Mouse (Mus musculus) midbrain, embryonic 11.5 days (tissue): ENCODE measurements around the gene Capn7. TPM values are rescaled to one million over a fixed set of nuclear protein-coding genes. Genes with fewer than 3 reads are reported as not detected.

Experiments
- ATAC-seq: fragments of 200-750 bp; cut with Nextera tagmentation; 2 replicates; pipeline ENCODE4 v1.8.0; 2017; ENCODE audit warnings: moderate TSS enrichment, moderate library complexity; ENCODE audit not compliant: low FRiP score
- DNase-seq: peaks from one replicate; pipeline ENCODE4 v3.0.0; 2015; ENCODE audit warnings: low spot score; ENCODE audit errors: missing footprints
- H3K27ac ChIP-seq: fragments of 300-500 bp; sonication (generic); 2 replicates; pipeline ENCODE4 v1.5.1; 2014; ENCODE audit warnings: low read depth, low read length
- H3K27me3 ChIP-seq: fragments of 300-500 bp; sonication (generic); 2 replicates; pipeline ENCODE4 v1.6.1; 2014; ENCODE audit warnings: mild to moderate bottlenecking, low read length, moderate library complexity, mixed read lengths; ENCODE audit not compliant: control insufficient read depth, insufficient read depth
- H3K36me3 ChIP-seq: fragments of 300-500 bp; sonication (generic); 2 replicates; pipeline ENCODE4 v1.6.1; 2014; ENCODE audit warnings: mild to moderate bottlenecking, low read length, moderate library complexity, mixed read lengths; ENCODE audit not compliant: control insufficient read depth, insufficient read depth
- H3K4me1 ChIP-seq: fragments of 300-500 bp; sonication (generic); 2 replicates; pipeline ENCODE4 v1.6.1; 2014; ENCODE audit warnings: low read length; ENCODE audit not compliant: control insufficient read depth, insufficient read depth
- H3K4me2 ChIP-seq: fragments of 300-500 bp; sonication (generic); 2 replicates; pipeline ENCODE4 v1.6.1; 2014; ENCODE audit warnings: mild to moderate bottlenecking, moderate library complexity
- H3K4me3 ChIP-seq: fragments of 300-500 bp; sonication (generic); 2 replicates; pipeline ENCODE4 v1.5.1; 2014; ENCODE audit warnings: low read depth, low read length
- H3K9ac ChIP-seq: fragments of 300-500 bp; sonication (generic); 2 replicates; pipeline ENCODE4 v1.6.1; 2014; ENCODE audit warnings: low read length
- H3K9me3 ChIP-seq: fragments of 300-500 bp; sonication (generic); 2 replicates; pipeline ENCODE4 v1.6.1; 2016; ENCODE audit warnings: low read length; ENCODE audit not compliant: control insufficient read depth
- WGBS: fragments of 180-500 bp; shearing (Covaris S2); extraction: QIAGEN DNeasy Blood & Tissue Kit; methylation state at CpG from one replicate; pipeline ENCODE4 v1.1.7; 2014; 5-methylcytosine and 5-hydroxymethylcytosine counted together
- polyA plus RNA-seq: library from polyadenylated mRNA; unstranded; fragments of >200 nt; fragmentation: Nextera tagmentation; extraction: Ambion mirVana; gene quantifications from 2 replicates; pipeline ENCODE4 v1.2.1, GENCODE M21; 2014

Capn7 gene
- polyA plus RNA-seq, 1 experiment from 2014 or later, result 45.5 TPM

DNA sequence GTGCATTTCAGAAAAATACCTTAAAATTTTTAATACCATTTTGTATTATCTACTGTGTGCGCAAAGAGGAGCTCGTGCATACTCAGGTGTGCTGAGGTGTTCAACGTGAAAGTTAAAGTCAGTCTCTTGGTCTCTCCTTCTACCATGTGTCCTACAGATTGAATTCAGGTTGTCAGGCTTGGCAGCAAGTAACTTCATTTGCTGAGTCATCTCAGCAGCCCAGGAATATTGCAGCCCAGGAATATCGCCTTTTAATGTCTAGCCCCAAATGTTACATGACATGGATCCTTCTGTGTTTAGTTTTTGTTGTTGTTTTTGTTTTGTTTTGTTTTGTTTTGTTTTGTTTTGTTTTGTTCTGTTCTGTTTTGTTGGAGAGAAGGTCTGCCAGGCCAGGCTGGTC, 68.2 kb downstream of the Capn7 start:
- DNase-seq (no peak), ATAC-seq (no peak)
- Histone ChIP-seq H3K9me3 (no peaks in the 10 kb centered on the region), H3K4me3 (no peak overlapping the region), H3K4me2 (no peak overlapping the region), H3K4me1 (no peaks in the 10 kb centered on the region), H3K27ac (no peak overlapping the region), H3K27me3 (no peaks in the 10 kb centered on the region), H3K9ac (no peak overlapping the region), H3K36me3 (no peaks in the 10 kb centered on the region)
- WGBS, result 92% methylated on average over 4 of the region's 4 CpGs

DNA sequence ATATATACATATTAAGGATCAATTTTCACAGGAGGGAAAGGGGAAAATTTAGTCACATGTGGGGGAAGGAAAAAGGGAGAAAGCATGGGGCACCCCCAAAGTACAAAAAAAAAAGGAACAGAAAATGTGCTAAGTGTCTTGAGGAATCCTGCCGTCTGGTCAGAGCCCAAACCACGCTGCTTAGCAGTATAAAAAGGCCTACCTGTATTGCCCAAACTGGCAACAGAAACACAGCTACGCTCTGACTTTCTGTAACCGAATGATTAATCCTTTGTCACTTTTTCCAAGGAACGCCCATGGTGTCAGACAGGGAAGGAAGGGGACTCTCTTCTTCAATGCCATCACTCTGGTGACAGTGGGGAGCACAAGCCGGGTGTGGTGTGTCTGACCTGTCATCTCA, 69.2 kb downstream of the Capn7 start:
- no peaks in the 10 kb centered on the region for H3K9me3 ChIP-seq
- no peaks in the 10 kb centered on the region for H3K36me3 ChIP-seq
- no peak overlapping the region for H3K4me2 ChIP-seq
- no peak overlapping the region for H3K9ac ChIP-seq
- H3K4me1 ChIP-seq, result no peaks in the 10 kb centered on the region
- DNase-seq, result no peak
- H3K27me3 ChIP-seq, result no peaks in the 10 kb centered on the region
- no peak for ATAC-seq
- WGBS, result 82% methylated on average over 6 of the region's 6 CpGs
- H3K4me3 ChIP-seq, result no peak overlapping the region
- H3K27ac ChIP-seq, result no peak overlapping the region

DNA sequence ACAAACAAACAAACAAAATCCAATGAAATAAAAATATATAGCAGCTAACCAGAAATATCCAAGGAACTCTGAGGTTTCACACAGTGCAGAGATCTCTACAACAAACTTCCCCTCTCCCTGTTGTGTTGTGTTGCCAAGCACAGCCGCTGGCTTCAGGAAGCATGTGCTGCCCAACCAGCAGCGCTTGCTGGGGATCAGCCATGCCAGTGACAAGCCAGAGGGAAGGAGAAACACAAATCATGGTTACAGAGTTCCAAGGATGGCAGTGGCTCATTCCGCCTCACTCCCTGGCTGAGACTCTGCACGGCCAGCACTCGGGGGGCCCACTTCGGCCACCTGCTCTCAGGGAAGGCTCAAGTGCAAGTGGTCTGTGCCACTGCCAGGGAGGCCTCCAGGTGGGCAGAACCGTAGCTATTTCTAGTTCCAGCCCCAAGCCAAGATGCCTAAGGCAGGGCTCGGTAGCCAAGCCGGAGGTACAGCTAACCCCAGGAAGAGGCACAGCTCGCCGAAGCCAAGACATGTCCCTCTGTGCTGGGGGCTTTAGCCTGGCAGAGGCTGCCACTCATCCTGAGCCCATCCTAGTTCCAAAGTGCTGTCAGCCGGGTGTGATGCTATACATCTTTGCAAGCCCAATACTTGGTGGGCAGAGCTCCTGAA, 69.8 kb downstream of the Capn7 start:
- ATAC-seq, result no peak
- Histone ChIP-seq H3K4me1 (no peaks in the 10 kb centered on the region), H3K4me3 (no peak overlapping the region), H3K36me3 (no peaks in the 10 kb centered on the region), H3K9me3 (no peaks in the 10 kb centered on the region), H3K27ac (no peak overlapping the region), H3K9ac (no peak overlapping the region), H3K27me3 (no peaks in the 10 kb centered on the region), H3K4me2 (no peak overlapping the region)
- DNase-seq, result no peak
- WGBS, result 89% methylated on average over 12 of the region's 12 CpGs

DNA sequence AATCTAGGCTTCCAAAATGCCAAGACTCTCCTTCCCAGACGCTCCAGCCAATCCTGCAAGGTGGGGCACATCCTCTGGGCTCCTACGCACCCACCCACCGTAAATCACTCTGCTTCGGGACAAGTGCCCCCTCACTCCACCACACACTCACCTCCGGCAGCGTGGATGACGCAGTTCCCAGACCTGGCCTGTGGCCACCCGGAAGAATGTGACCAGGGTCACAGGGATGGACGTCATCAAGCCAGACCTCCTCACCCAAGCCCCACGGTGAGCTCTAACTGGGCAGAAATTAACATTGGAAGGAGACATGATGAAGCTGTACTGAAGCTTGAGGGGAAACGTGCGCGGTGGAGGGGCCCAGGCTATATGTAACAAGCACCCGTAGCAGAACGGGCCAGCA, 70.8 kb downstream of the Capn7 start:
- Histone ChIP-seq H3K27ac (no peak overlapping the region), H3K9me3 (no peaks in the 10 kb centered on the region), H3K4me3 (no peak overlapping the region), H3K27me3 (no peaks in the 10 kb centered on the region), H3K36me3 (no peaks in the 10 kb centered on the region), H3K4me1 (0 out of 2 replicates have a peak, but pooled peaks cover 2% of the 10 kb centered on the region), H3K4me2 (no peak overlapping the region), H3K9ac (no peak overlapping the region)
- WGBS, result 86% methylated on average over 15 of the region's 15 CpGs
- ATAC-seq (no peak), DNase-seq (no peak)

DNA sequence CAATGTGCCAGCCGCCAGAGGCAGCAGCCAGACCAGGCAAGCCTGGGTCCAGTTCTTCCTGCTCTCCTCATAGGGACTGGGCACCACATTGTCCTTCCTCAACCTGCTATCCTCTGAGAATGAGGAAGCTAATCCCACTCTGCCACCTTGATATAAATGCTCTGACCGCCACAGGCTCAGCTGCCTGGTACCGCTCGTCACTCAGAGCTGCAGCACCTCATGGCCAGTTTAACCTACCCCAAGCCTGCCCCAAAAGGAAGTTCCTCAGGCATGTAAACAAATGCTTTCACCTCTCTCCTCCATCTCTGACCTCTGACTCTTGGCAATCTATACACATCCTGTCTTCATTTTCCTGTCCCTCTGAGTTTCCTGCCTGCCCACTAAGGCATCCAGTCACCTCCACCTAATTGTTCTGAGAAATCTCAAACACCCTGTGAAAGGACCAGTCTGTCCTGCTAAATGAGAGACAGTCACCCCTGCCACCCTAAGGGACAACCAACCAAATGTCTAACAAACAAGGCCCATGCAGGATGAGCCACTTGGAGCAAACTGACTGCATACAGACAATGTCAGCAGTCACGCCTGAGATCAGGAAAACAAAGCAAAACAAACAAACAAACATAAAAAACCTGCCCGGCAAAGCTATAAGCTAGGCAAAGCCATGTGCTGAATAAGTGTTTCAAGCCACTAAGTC, 71.6 kb downstream of the Capn7 start:
- ATAC-seq (no peak), DNase-seq (no peak)
- no peaks in the 10 kb centered on the region for H3K27me3 ChIP-seq
- H3K4me3 ChIP-seq, result no peak overlapping the region
- H3K4me1 ChIP-seq, result 0 out of 2 replicates have a peak, but pooled peaks cover 2% of the 10 kb centered on the region
- 72% methylated on average over 6 of the region's 6 CpGs for WGBS
- no peaks in the 10 kb centered on the region for H3K36me3 ChIP-seq
- no peak overlapping the region for H3K4me2 ChIP-seq
- H3K9ac ChIP-seq, result no peak overlapping the region
- H3K27ac ChIP-seq, result no peak overlapping the region
- no peaks in the 10 kb centered on the region for H3K9me3 ChIP-seq

DNA sequence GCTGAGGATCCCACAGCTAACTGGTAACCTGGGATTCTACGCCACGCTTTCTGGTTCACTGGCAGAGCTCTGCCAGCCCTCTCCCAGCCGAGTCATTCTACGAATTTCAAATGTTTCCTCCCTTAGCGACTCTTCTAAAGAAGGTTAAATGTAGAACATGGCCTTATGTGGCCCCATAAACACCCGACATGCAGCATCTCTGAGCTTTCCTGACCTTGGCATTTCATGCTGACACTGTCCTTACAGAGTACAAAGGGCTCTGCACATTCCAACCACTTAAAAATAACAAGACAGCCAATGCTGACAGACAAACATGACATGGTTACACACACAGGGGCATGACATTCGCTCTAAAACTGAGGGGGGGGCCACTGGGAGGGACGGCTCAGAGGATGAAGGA, 72.2 kb downstream of the Capn7 start:
- no peak overlapping the region for H3K27ac ChIP-seq
- H3K9ac ChIP-seq, result no peak overlapping the region
- no peaks in the 10 kb centered on the region for H3K9me3 ChIP-seq
- no peak overlapping the region for H3K4me3 ChIP-seq
- ATAC-seq, result no peak
- no peak for DNase-seq
- no peaks in the 10 kb centered on the region for H3K36me3 ChIP-seq
- H3K27me3 ChIP-seq, result no peaks in the 10 kb centered on the region
- H3K4me2 ChIP-seq, result no peak overlapping the region
- H3K4me1 ChIP-seq, result peaks cover 6% of the 10 kb centered on the region; the same call in 1 of the 2 replicates
- 63% methylated on average over 8 of the region's 8 CpGs for WGBS

DNA sequence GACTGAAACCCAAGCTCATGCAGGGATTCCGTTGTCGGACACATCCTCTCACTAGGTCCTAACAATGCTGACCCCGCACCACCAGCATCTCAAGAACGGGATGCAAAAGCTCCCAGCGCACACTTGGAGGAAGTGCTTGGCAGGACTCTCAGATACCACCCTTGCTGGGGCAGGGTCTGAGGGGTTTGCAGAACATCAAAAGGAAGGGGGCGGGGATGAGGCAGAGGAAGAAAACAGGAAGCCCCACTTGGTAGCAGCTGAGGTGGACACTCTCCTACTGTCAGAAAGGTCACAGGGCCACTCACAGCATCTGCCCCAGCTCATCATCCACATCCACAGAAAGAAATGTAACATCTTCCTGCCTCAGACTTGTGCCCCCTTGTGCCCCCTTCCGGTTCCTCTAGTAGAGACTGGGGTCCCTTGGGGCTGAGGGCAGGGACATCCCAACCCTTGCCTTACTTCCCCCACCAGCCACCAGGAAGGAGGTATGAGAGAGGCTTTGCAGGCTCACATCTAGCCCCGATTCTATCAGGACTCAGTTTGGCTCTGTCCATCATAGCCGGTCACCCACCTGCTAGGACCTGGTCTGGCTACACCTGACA, 73.8 kb downstream of the Capn7 start:
- peaks cover 8% of the 10 kb centered on the region; the same call in 1 of the 2 replicates for H3K4me1 ChIP-seq

DNA sequence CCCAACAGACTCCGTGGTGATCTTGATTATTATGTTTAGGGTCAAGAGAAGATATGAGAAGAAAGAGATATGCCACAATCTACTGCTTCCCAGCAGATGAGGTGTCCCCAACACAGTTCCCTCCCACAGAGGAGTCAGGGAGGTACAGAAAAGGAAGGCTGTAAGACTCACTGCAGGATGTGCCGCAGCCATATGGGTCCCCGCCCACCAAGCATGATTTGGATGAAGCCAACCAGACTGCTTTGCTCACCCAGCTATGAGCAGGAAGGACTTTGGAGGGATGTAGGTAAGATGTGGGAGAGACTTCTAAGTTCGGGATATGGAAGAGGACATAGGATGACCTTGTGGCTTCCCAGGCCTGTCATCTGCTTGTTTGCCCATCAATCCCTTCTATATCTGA, 74.3 kb downstream of the Capn7 start:
- Histone ChIP-seq H3K36me3 (no peaks in the 10 kb centered on the region), H3K9me3 (no peaks in the 10 kb centered on the region), H3K9ac (no peak overlapping the region), H3K4me3 (no peak overlapping the region), H3K4me2 (no peak overlapping the region), H3K27ac (no peak overlapping the region), H3K4me1 (peaks cover 8% of the 10 kb centered on the region; the same call in 1 of the 2 replicates), H3K27me3 (no peaks in the 10 kb centered on the region)
- 87% methylated on average over 4 of the region's 4 CpGs for WGBS
- DNase-seq, result no peak
- ATAC-seq, result no peak

More for the DNA sequence above, 73.8 kb downstream of the Capn7 start:
- ATAC-seq (no peak), DNase-seq (no peak)
- Histone ChIP-seq H3K9me3 (no peaks in the 10 kb centered on the region), H3K4me3 (no peak overlapping the region), H3K4me2 (no peak overlapping the region), H3K27me3 (no peaks in the 10 kb centered on the region), H3K36me3 (no peaks in the 10 kb centered on the region), H3K27ac (no peak overlapping the region), H3K9ac (no peak overlapping the region)
- WGBS, result 87% methylated on average over 9 of the region's 9 CpGs

DNA sequence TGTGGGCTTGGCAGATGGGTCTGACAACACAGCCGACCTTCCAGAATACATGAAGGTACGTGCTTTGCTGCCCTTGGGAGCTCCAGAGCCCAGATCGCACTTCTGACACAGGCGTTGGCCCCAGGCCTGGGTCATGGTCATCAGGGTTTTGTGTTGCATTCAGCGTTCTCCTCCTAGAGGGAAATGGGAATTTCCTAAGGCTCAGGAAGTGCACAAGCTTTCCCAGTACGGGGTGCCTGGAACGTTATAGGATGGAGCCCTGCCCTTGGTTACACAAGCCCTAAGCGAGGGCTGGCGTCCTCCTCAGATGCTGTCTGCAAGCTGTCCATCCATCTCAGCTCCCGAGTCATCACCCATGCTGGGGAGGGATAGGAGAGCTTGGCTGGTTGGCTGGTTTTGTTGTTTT, 76.2 kb downstream of the Capn7 start:
- no peak overlapping the region for H3K4me3 ChIP-seq
- H3K27me3 ChIP-seq, result no peaks in the 10 kb centered on the region
- no peaks in the 10 kb centered on the region for H3K9me3 ChIP-seq
- ATAC-seq (no peak), DNase-seq (no peak)
- no peak overlapping the region for H3K4me2 ChIP-seq
- no peak overlapping the region for H3K27ac ChIP-seq
- no peaks in the 10 kb centered on the region for H3K36me3 ChIP-seq
- 85% methylated on average over 10 of the region's 10 CpGs for WGBS
- peaks cover 8% of the 10 kb centered on the region; the same call in 1 of the 2 replicates for H3K4me1 ChIP-seq
- no peak overlapping the region for H3K9ac ChIP-seq
